Comparison of ENCODE assay signal across 10 mouse cellular contexts in genomic region chr5:128482617-128483440, GRCm38 (mm10). TPM values are rescaled to one million over a fixed set of nuclear protein-coding genes. Genes with fewer than 3 reads are reported as not detected.
DNase-seq lines count a peak whose midpoint lies in the region; ATAC-seq and TF ChIP-seq lines count a peak whose summit lies in the region.
"Had no signal": no experiment of that assay in that cellular context is flagged by ENCODE, and none has a peak within 500 bp of the region (broad histone marks: within the 10 kb centered on the region; RNA-seq: fewer than 3 reads in every experiment).

No protein-coding gene starts in this region.

- H3K4me3 ChIP-seq in ES-Bruce4 (ENCODE audit: low read depth, low read length), result peak overlapping the region; percentile 45
- H3K4me3 ChIP-seq in forebrain, embryonic 10.5 days, result peak overlapping the region; percentile 46

- no peak overlapping the region for H3K27ac ChIP-seq in ES-Bruce4 (ENCODE audit: insufficient read depth, low read length)
- H3K27ac ChIP-seq in forebrain, embryonic 10.5 days, result peak overlapping the region; percentile 54

- peak; percentile 12 to 51 for DNase-seq in frontal cortex, adult 2 months (ENCODE audit: extremely low spot score in 1 of 2, low spot score in 1 of 2)
- DNase-seq in frontal cortex, postnatal 10 days (ENCODE audit: low spot score in 2 of 2), result no peak
- peak; percentile 48 for DNase-seq in forebrain, embryonic 10.5 days (ENCODE audit: extremely low spot score, low spot score)
- peak; percentile 49 for DNase-seq in mesoderm, embryonic 11.5 days (ENCODE audit: low read depth, low spot score)
- DNase-seq in ovary, postnatal 36 days (ENCODE audit: low spot score), result no peak
- DNase-seq: kidney, adult 8-10 months had no signal

- no peak for TF ChIP-seq CTCF in ES-Bruce4 (IDR thresholded peaks at IDR 0.05; ENCODE audit: low read depth, low read length)

- no peaks in the 10 kb centered on the region for H3K36me3 ChIP-seq in ES-Bruce4 (ENCODE audit: control insufficient read depth, insufficient read depth, low read length, poor library complexity, severe bottlenecking)
- no peaks in the 10 kb centered on the region for H3K36me3 ChIP-seq in forebrain, embryonic 10.5 days (replicated peaks)

- H3K9me3 ChIP-seq in ES-Bruce4 (replicated peaks; ENCODE audit: control insufficient read depth, insufficient read depth, low read length, poor library complexity, severe bottlenecking), result peaks cover 3% of the 10 kb centered on the region; the same call in 1 of the 2 replicates
- 0 out of 2 replicates have a peak, but pooled peaks cover 2% of the 10 kb centered on the region for H3K9me3 ChIP-seq in forebrain, embryonic 10.5 days

- 3% methylated on average over 20 of the region's 20 CpGs for WGBS in forebrain, embryonic 10.5 days

- no peaks in the 10 kb centered on the region for H3K27me3 ChIP-seq in ES-Bruce4 (ENCODE audit: control insufficient read depth, insufficient read depth, low read length, poor library complexity, severe bottlenecking)
- peaks cover 36% of the 10 kb centered on the region for H3K27me3 ChIP-seq in forebrain, embryonic 10.5 days (ENCODE audit: poor library complexity, severe bottlenecking)

- TF ChIP-seq POLR2A in ES-Bruce4 (IDR thresholded peaks at IDR 0.05; ENCODE audit: insufficient read depth, low read length), result no peak

- peak; percentile 64; the same call in 1 of the 2 replicates for TF ChIP-seq EP300 in ES-Bruce4 (IDR thresholded peaks at IDR 0.05; ENCODE audit: insufficient read depth, low read depth, low read length)

- no peak overlapping the region for H3K9ac ChIP-seq in ES-Bruce4 (ENCODE audit: low read depth, poor library complexity, severe bottlenecking)

- ATAC-seq in cerebellum, adult (ENCODE audit: insufficient number of reproducible peaks, low FRiP score, low TSS enrichment), result no peak
- ATAC-seq in CD4-positive, CD25-positive, alpha-beta regulatory T cell, adult 4 months, result no peak
- ATAC-seq: lung, postnatal 0 days had no signal

- H3K4me1 ChIP-seq in ES-Bruce4 (ENCODE audit: control insufficient read depth, insufficient read depth, low read length), result no peaks in the 10 kb centered on the region
- H3K4me1 ChIP-seq in forebrain, embryonic 10.5 days, result peaks cover 21% of the 10 kb centered on the region

RNA-seq across cellular contexts. Expression of gene Tmem132d, which starts 50.0 kb away (rescaled TPM):
- polyA plus RNA-seq in frontal cortex, adult 2 months (2012; rRNA removed), result 21.5 and 25.0 TPM in 2 replicates
- 0.19 and 0.32 TPM in 2 replicates for polyA plus RNA-seq in ES-Bruce4 (2011; ENCODE audit: insufficient read depth, insufficient read length, low read depth, missing spikeins)
- 0.52 and 0.73 TPM in 2 replicates for polyA plus RNA-seq in forebrain, embryonic 10.5 days (2016; fragmentation: Nextera tagmentation; extraction: Ambion mirVana)
- polyA plus RNA-seq in CD4-positive, CD25-positive, alpha-beta regulatory T cell, adult 4 months (2017; shearing (Covaris generic)), result not detected

Comparison
In these comparisons a context has a peak if more than half of its experiments do, and no peak if none do; other contexts are left out.
1. DNase-seq: peak in frontal cortex, adult 2 months (2 of 2), forebrain, embryonic 10.5 days (single experiment) and mesoderm, embryonic 11.5 days (single experiment); none in frontal cortex, postnatal 10 days (0 of 2) and ovary, postnatal 36 days (single experiment).
2. RNA of gene Tmem132d, which starts 50.0 kb away (polyA plus RNA-seq): 21.5 to 25.0 TPM in frontal cortex, adult 2 months; 0.52 to 0.73 TPM in forebrain, embryonic 10.5 days, 0.19 to 0.32 TPM in ES-Bruce4 and not detected in CD4-positive, CD25-positive, alpha-beta regulatory T cell, adult 4 months; every median in the first group is over 10 times any median in the second.